Mouse (Mus musculus) stomach, embryonic 16.5 days (tissue): ENCODE measurements around the gene Edem2. TPM values are rescaled to one million over a fixed set of nuclear protein-coding genes. Genes with fewer than 3 reads are reported as not detected.

ENCODE experiments used
- ATAC-seq: fragments of 200-750 bp; cut with Nextera tagmentation; 2 replicates; pipeline ENCODE4 v1.8.0; 2017; ENCODE audit warnings: moderate number of reproducible peaks, moderate TSS enrichment; ENCODE audit not compliant: insufficient read depth, low FRiP score
- H3K27ac ChIP-seq: fragments of 300-500 bp; sonication (generic); 2 replicates; pipeline ENCODE4 v1.5.1; 2014; ENCODE audit warnings: low read length
- H3K27me3 ChIP-seq: fragments of 300-500 bp; sonication (generic); 2 replicates; pipeline ENCODE4 v1.6.1; 2014; ENCODE audit warnings: low read length, control low read depth, mixed read lengths; ENCODE audit not compliant: control insufficient read depth, insufficient read depth
- H3K36me3 ChIP-seq: fragments of 300-500 bp; sonication (generic); 2 replicates; pipeline ENCODE4 v1.6.1; 2014; ENCODE audit warnings: low read length; ENCODE audit not compliant: control insufficient read depth, insufficient read depth
- H3K4me1 ChIP-seq: fragments of 300-500 bp; sonication (generic); 2 replicates; pipeline ENCODE4 v1.6.1; 2014; ENCODE audit warnings: low read length, control low read depth, mixed read lengths; ENCODE audit not compliant: control insufficient read depth, insufficient read depth
- H3K4me2 ChIP-seq: fragments of 300-500 bp; sonication (generic); 2 replicates; pipeline ENCODE4 v1.6.1; 2014; ENCODE audit warnings: low read depth, low read length, mixed read lengths
- H3K4me3 ChIP-seq: fragments of 300-500 bp; sonication (generic); replicated peaks from 2 replicates; pipeline ENCODE4 v1.5.1; 2014; ENCODE audit warnings: mild to moderate bottlenecking, low read length
- H3K9ac ChIP-seq: fragments of 300-500 bp; sonication (generic); 2 replicates; pipeline ENCODE4 v1.6.1; 2014; ENCODE audit warnings: low read length
- H3K9me3 ChIP-seq: fragments of 300-500 bp; sonication (generic); replicated peaks from 2 replicates; pipeline ENCODE4 v1.6.1; 2016; ENCODE audit warnings: low read length, control low read depth; ENCODE audit not compliant: control insufficient read depth
- WGBS: fragments of 180-500 bp; shearing (Covaris S2); extraction: QIAGEN DNeasy Blood & Tissue Kit; methylation state at CpG from one replicate; pipeline ENCODE4 v1.1.7; 2014; 5-methylcytosine and 5-hydroxymethylcytosine counted together
- polyA plus RNA-seq: library from polyadenylated mRNA; unstranded; fragments of >200 nt; fragmentation: Nextera tagmentation; extraction: Ambion mirVana; gene quantifications from 2 replicates; pipeline ENCODE4 v1.2.1, GENCODE M21; 2015

Edem2 gene
- polyA plus RNA-seq, 1 experiment from 2014 or later, result 114 TPM

DNA sequence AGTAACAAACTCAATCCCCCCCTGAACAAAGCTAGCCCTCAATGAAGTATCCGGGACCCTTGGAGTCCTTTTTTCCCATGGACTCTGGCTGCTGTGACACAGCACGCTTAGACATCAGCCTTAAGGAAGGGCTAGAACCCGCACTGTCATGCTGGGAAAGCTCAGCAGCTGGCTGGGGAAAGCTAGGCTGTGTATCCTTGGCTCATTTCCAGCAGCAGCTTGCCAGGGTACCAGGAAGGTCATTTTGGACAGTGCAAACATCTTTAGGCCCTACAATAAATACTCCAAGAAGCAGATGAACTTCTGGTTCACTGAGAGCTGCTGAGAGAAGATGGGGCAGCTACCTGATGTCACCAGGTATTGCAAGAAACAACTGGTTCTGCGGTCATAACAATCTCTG is 58.0 kb downstream of the Edem2 start:
- Histone ChIP-seq H3K9me3 (no peaks in the 10 kb centered on the region), H3K36me3 (peaks cover 11% of the 10 kb centered on the region; the same call in 1 of the 2 replicates), H3K9ac (no peak overlapping the region), H3K27me3 (no peaks in the 10 kb centered on the region), H3K4me2 (no peak overlapping the region), H3K27ac (no peak overlapping the region), H3K4me3 (no peak overlapping the region), H3K4me1 (no peaks in the 10 kb centered on the region)
- 64% methylated on average over 4 of the region's 4 CpGs for WGBS
- ATAC-seq, result no peak

DNA sequence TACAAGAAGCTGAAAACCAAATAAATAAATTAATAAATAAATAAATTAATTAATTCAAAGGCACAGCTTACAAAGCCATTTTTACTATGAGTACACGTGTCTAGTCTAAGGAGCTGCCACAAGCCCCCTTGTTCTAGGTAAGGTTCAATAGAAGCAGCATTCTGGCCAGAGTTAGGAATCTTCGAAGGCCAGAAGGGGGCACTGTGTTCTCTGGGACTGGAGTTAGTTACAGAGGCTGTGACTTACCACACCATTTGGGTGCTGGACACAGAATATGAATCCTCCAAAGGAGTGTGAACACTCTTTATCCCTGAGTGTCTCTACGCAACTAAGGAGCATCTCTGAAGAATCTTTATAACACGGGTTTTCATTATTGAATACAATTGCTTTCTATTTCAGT is 60.8 kb downstream of the Edem2 start:
- Histone ChIP-seq H3K4me3 (no peak overlapping the region), H3K27me3 (no peaks in the 10 kb centered on the region), H3K27ac (no peak overlapping the region), H3K36me3 (peaks cover 18% of the 10 kb centered on the region), H3K4me1 (no peaks in the 10 kb centered on the region), H3K9me3 (no peaks in the 10 kb centered on the region), H3K9ac (no peak overlapping the region), H3K4me2 (no peak overlapping the region)
- WGBS, result 84% methylated on average over 4 of the region's 4 CpGs
- ATAC-seq, result no peak

DNA sequence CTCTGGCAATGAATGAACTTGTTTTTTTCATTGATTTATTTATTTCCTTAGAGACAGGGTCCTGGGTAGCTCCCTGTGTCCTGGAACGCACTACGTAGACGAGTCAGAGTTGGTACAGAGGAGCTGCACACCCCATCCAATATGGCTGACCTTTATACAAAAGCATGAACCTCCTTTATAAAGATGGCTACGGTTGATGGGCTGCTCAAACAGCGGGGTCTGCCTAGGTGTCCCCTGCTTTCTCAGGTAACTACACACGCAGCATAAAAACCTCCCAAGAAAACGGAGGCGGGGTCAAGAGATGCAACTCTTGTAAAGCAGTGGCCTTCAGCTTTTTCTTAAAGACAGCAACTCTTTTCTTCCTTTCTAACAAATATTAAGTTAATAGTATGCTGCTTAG is 61.4 kb downstream of the Edem2 start:
- Histone ChIP-seq H3K27me3 (no peaks in the 10 kb centered on the region), H3K4me2 (no peak overlapping the region), H3K4me3 (no peak overlapping the region), H3K9ac (no peak overlapping the region), H3K36me3 (peaks cover 18% of the 10 kb centered on the region), H3K4me1 (no peaks in the 10 kb centered on the region), H3K9me3 (no peaks in the 10 kb centered on the region), H3K27ac (no peak overlapping the region)
- no peak for ATAC-seq
- 95% methylated on average over 8 of the region's 8 CpGs for WGBS

DNA sequence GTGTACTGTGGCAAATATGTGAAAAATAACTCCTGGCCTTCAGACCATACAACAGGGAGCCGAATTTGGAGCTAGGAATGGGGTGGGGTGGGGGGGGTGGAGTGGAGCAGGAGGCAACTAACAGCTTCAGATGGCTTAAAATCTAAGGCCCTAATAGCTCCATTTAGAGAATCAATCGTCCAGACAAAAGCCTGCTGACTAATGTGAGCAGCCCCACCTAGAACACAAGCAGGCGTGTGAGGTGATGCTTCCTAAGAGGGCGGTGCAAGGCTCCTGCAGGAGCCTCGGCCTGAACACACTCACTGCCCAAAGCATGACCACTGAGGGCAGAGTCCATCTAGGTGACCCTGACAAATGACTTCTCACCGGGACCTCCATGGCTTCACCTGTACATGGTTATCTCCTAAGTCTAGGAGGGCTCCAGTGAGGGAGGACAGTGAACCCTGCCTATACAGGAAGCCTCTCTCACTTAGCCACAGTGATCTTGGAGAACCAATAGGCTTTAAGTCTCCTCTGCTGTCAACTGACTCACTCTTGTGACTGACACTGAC is 65.3 kb downstream of the Edem2 start:
- 64% methylated on average over 6 of the region's 6 CpGs for WGBS
- no peak for ATAC-seq
- Histone ChIP-seq H3K27me3 (no peaks in the 10 kb centered on the region), H3K27ac (no peak overlapping the region), H3K4me1 (no peaks in the 10 kb centered on the region), H3K4me3 (no peak overlapping the region), H3K9ac (no peak overlapping the region), H3K4me2 (no peak overlapping the region), H3K36me3 (peaks cover 15% of the 10 kb centered on the region), H3K9me3 (no peaks in the 10 kb centered on the region)

DNA sequence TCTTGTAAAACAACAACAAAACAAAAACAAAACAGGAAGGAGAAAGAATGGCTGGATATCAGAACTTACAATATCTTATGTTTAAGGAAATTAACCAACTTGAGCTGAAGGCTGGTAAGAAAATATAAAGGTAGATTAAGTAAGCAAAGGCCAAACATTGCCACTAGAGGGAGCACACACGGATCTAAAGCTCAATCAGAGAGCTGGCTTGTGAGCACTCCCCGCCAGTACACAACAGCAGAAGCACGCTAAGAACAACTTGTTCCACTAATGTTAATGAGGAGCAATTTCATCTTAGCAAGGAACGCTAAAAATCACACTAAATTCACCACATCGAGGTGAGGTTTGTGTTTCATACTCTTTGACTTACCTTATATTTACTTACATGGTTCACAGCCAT is 66.2 kb downstream of the Edem2 start:
- Histone ChIP-seq H3K4me2 (no peak overlapping the region), H3K27ac (no peak overlapping the region), H3K27me3 (no peaks in the 10 kb centered on the region), H3K9me3 (no peaks in the 10 kb centered on the region), H3K4me3 (no peak overlapping the region), H3K9ac (no peak overlapping the region), H3K4me1 (no peaks in the 10 kb centered on the region), H3K36me3 (peaks cover 11% of the 10 kb centered on the region)
- ATAC-seq, result no peak
- WGBS, result 28% methylated on average over 5 of the region's 5 CpGs

GRCm38 (mm10) chr2:155662390-155662789 is 66.9 kb downstream of the Edem2 start:
- H3K27me3 ChIP-seq, result no peaks in the 10 kb centered on the region
- H3K4me3 ChIP-seq, result no peak overlapping the region
- H3K36me3 ChIP-seq, result peaks cover 11% of the 10 kb centered on the region
- H3K9me3 ChIP-seq, result no peaks in the 10 kb centered on the region
- no peak overlapping the region for H3K27ac ChIP-seq
- ATAC-seq, result no peak
- H3K4me1 ChIP-seq, result no peaks in the 10 kb centered on the region
- H3K4me2 ChIP-seq, result no peak overlapping the region
- 95% methylated on average over 5 of the region's 5 CpGs for WGBS
- no peak overlapping the region for H3K9ac ChIP-seq

GRCm38 (mm10) chr2:155655759-155656372 is 73.4 kb downstream of the Edem2 start:
- Histone ChIP-seq H3K4me2 (no peak overlapping the region), H3K27me3 (no peaks in the 10 kb centered on the region), H3K36me3 (peaks cover 23% of the 10 kb centered on the region), H3K9ac (no peak overlapping the region), H3K4me1 (no peaks in the 10 kb centered on the region), H3K9me3 (no peaks in the 10 kb centered on the region), H3K27ac (no peak overlapping the region), H3K4me3 (no peak overlapping the region)
- 88% methylated on average over 6 of the region's 6 CpGs for WGBS
- no peak for ATAC-seq

GRCm38 (mm10) chr2:155652618-155653017 is 76.7 kb downstream of the Edem2 start:
- Histone ChIP-seq H3K9me3 (no peaks in the 10 kb centered on the region), H3K27me3 (no peaks in the 10 kb centered on the region), H3K4me3 (no peak overlapping the region), H3K27ac (no peak overlapping the region), H3K4me2 (no peak overlapping the region), H3K36me3 (peaks cover 32% of the 10 kb centered on the region), H3K9ac (no peak overlapping the region), H3K4me1 (no peaks in the 10 kb centered on the region)
- ATAC-seq, result no peak
- 91% methylated on average over 5 of the region's 5 CpGs for WGBS
